ENCODE assay signal across 27 mouse cellular contexts in genomic region chr3:99149035-99149434, GRCm38 (mm10).
"Had no signal": no experiment of that assay in that cellular context is flagged by ENCODE, and none has a peak within 500 bp of the region (broad histone marks: within the 10 kb centered on the region; RNA-seq: fewer than 3 reads in every experiment).

No protein-coding gene starts in this region.

- H3K4me3 ChIP-seq: gastrocnemius, adult 2 months; heart, embryonic 10.5 days; heart, embryonic 12.5 days; hindbrain, embryonic 10.5 days; hindbrain, embryonic 12.5 days; layer of hippocampus, adult 2 months; limb, embryonic 13.5 days; limb, embryonic 15.5 days; liver, embryonic 12.5 days had no signal

- H3K27ac ChIP-seq: gastrocnemius, adult 2 months; heart, embryonic 10.5 days; hindbrain, embryonic 10.5 days; hindbrain, embryonic 12.5 days; hindbrain, embryonic 14.5 days; layer of hippocampus, adult 2 months; limb, embryonic 13.5 days; limb, embryonic 15.5 days; liver, embryonic 12.5 days; liver, embryonic 14.5 days had no signal

- H3K27me3 ChIP-seq: heart, embryonic 12.5 days; hindbrain, embryonic 12.5 days; limb, embryonic 13.5 days; limb, embryonic 15.5 days; liver, embryonic 12.5 days had no signal

- H3K36me3 ChIP-seq: heart, embryonic 10.5 days; heart, embryonic 12.5 days; hindbrain, embryonic 10.5 days; hindbrain, embryonic 12.5 days; limb, embryonic 13.5 days; liver, embryonic 12.5 days had no signal

- H3K4me1 ChIP-seq: heart, embryonic 10.5 days; heart, embryonic 12.5 days; hindbrain, embryonic 10.5 days; hindbrain, embryonic 12.5 days; limb, embryonic 13.5 days; limb, embryonic 15.5 days; liver, embryonic 12.5 days had no signal

- H3K9me3 ChIP-seq: heart, embryonic 10.5 days; heart, embryonic 12.5 days; hindbrain, embryonic 10.5 days; hindbrain, embryonic 12.5 days; limb, embryonic 13.5 days; limb, embryonic 15.5 days; liver, embryonic 12.5 days had no signal

- ATAC-seq: hindbrain, embryonic 16.5 days; inflammation-experienced regulatory T-cells, adult 6 months; liver, embryonic 12.5 days had no signal

- H3K9ac ChIP-seq: heart, embryonic 12.5 days; hindbrain, embryonic 12.5 days; hindbrain, embryonic 14.5 days; limb, embryonic 13.5 days; limb, embryonic 15.5 days; liver, embryonic 12.5 days; liver, embryonic 14.5 days had no signal

- H3K4me2 ChIP-seq: heart, embryonic 12.5 days; hindbrain, embryonic 12.5 days; hindbrain, embryonic 14.5 days; limb, embryonic 13.5 days; limb, embryonic 15.5 days; liver, embryonic 12.5 days had no signal

- DNase-seq: gastrocnemius, adult 2 months; gastrocnemius, postnatal 10 days; gastrocnemius, postnatal 25 days; heart, adult 18-20 months; heart, postnatal 10 days; heart, postnatal 4 days; kidney, adult 11 months; kidney, adult 2 months; kidney, adult 9 months; kidney, postnatal 10 days; kidney, postnatal 25 days; kidney, postnatal 4 days; layer of hippocampus, adult 9-11 months; layer of hippocampus, postnatal 36 days; left cerebral cortex, postnatal 4 days had no signal
